Mouse (Mus musculus): ENCODE data around the gene Cutal. TPM values are rescaled to one million over a fixed set of nuclear protein-coding genes. Genes with fewer than 3 reads are reported as not detected.

The Cutal gene
- polyA plus RNA-seq, 1 experiment from 2014 or later, result 0.32 TPM

GRCm38 (mm10) chr2:34906426-34906825 is 32.2 kb downstream of the Cutal start:
- H3K9me3 ChIP-seq (replicated peaks; ENCODE audit: control insufficient read depth, low read length), result no peaks in the 10 kb centered on the region
- WGBS, result 70% methylated on average over 6 of the region's 6 CpGs
- 0 out of 2 replicates have a peak, but pooled peaks cover 2% of the 10 kb centered on the region for H3K36me3 ChIP-seq (ENCODE audit: control insufficient read depth, insufficient read depth)
- H3K9ac ChIP-seq (ENCODE audit: low read length), result no peak overlapping the region
- H3K4me1 ChIP-seq (ENCODE audit: control insufficient read depth, insufficient read depth, low read length), result peaks cover 15% of the 10 kb centered on the region
- ATAC-seq (replicated peaks; ENCODE audit: extremely low read depth, insufficient read depth, low FRiP score), result no peak
- no peaks in the 10 kb centered on the region; the same call in 1 of the 2 replicates for H3K27me3 ChIP-seq (ENCODE audit: control insufficient read depth, insufficient read depth, low read length)
- H3K4me2 ChIP-seq (ENCODE audit: low read depth, low read length), result no peak overlapping the region
- no peak overlapping the region for H3K27ac ChIP-seq (ENCODE audit: low read length)
- H3K4me3 ChIP-seq (ENCODE audit: low read length), result no peak overlapping the region

DNA sequence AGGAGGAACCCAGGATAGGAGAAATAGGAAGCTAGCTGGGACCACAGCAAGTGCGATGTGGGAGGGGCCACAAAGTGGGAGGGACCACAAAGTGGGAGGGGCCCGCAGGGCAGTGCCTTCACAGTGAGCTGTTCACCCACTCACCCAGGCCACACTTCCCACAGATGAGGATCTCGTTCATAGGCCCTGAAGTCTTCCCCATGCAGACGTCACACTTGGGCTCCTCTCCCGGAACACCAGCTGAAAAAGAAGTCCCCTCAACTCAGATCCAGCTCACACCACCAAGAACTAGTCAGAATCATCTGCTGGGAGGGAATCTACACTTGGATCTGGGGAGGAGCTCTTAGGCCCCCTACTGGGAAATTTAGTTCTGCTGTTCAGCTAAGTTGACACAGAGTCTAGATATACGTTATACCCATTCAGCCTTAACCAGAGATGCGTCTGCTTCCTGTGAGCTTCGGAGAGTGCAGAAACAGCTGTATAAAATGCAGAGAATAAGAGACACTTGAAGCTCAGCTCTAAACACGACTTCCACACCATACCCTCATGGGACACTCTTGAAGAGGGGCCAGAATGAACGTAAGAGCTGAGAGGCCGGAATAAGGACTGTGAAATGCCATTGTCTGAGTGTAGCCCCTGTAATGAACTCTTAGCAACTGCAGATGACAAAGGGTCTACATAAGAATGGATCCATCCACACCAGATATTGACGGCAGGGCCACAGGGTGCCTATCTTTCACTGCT is 32.8 kb downstream of the Cutal start:
- no peak overlapping the region for H3K27ac ChIP-seq (ENCODE audit: low read length)
- no peak overlapping the region for H3K4me3 ChIP-seq (ENCODE audit: low read length)
- no peak overlapping the region for H3K4me2 ChIP-seq (ENCODE audit: low read depth, low read length)
- H3K4me1 ChIP-seq (ENCODE audit: control insufficient read depth, insufficient read depth, low read length), result peaks cover 15% of the 10 kb centered on the region
- ATAC-seq (replicated peaks; ENCODE audit: extremely low read depth, insufficient read depth, low FRiP score), result no peak
- 0 out of 2 replicates have a peak, but pooled peaks cover 2% of the 10 kb centered on the region for H3K36me3 ChIP-seq (ENCODE audit: control insufficient read depth, insufficient read depth)
- WGBS, result 48% methylated on average over 12 of the region's 12 CpGs
- H3K27me3 ChIP-seq (ENCODE audit: control insufficient read depth, insufficient read depth, low read length), result peaks cover 3% of the 10 kb centered on the region; the same call in 1 of the 2 replicates
- H3K9ac ChIP-seq (ENCODE audit: low read length), result no peak overlapping the region
- H3K9me3 ChIP-seq (replicated peaks; ENCODE audit: control insufficient read depth, low read length), result no peaks in the 10 kb centered on the region

DNA sequence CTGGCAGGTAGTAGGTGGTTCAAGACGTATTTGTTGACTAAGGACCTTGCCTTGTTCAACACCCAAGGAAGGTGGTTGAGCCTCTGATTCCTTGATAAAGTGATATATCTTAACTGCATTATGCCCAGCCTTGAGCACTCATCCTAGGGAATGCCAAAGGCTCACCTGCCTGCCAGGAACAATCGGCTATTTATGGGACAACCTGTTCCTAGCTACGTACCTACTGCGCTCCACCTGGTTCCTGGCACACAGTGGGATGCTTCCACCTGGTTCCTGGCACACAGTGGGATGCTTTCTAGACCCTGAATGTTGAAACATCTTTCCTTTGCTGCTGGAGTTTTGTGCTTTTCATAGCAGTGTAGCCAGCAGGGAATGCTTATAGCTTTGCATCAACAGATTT is 35.5 kb downstream of the Cutal start:
- no peak overlapping the region for H3K9ac ChIP-seq (ENCODE audit: low read length)
- no peak overlapping the region for H3K27ac ChIP-seq (ENCODE audit: low read length)
- H3K4me2 ChIP-seq (ENCODE audit: low read depth, low read length), result no peak overlapping the region
- no peaks in the 10 kb centered on the region for H3K9me3 ChIP-seq (replicated peaks; ENCODE audit: control insufficient read depth, low read length)
- H3K4me3 ChIP-seq (ENCODE audit: low read length), result no peak overlapping the region
- H3K36me3 ChIP-seq (ENCODE audit: control insufficient read depth, insufficient read depth), result 0 out of 2 replicates have a peak, but pooled peaks cover 2% of the 10 kb centered on the region
- peaks cover 12% of the 10 kb centered on the region; the same call in 1 of the 2 replicates for H3K4me1 ChIP-seq (ENCODE audit: control insufficient read depth, insufficient read depth, low read length)
- no peak for ATAC-seq (replicated peaks; ENCODE audit: extremely low read depth, insufficient read depth, low FRiP score)
- WGBS, result 89% methylated on average over 4 of the region's 4 CpGs
- H3K27me3 ChIP-seq (ENCODE audit: control insufficient read depth, insufficient read depth, low read length), result peaks cover 3% of the 10 kb centered on the region

GRCm38 (mm10) chr2:34911871-34912270 is 37.7 kb downstream of the Cutal start:
- 87% methylated on average over 5 of the region's 5 CpGs for WGBS
- no peak overlapping the region for H3K4me3 ChIP-seq (ENCODE audit: low read length)
- H3K27ac ChIP-seq (ENCODE audit: low read length), result no peak overlapping the region
- no peaks in the 10 kb centered on the region for H3K9me3 ChIP-seq (replicated peaks; ENCODE audit: control insufficient read depth, low read length)
- peaks cover 19% of the 10 kb centered on the region; the same call in 1 of the 2 replicates for H3K4me1 ChIP-seq (ENCODE audit: control insufficient read depth, insufficient read depth, low read length)
- H3K36me3 ChIP-seq (ENCODE audit: control insufficient read depth, insufficient read depth), result 0 out of 2 replicates have a peak, but pooled peaks cover 2% of the 10 kb centered on the region
- no peak overlapping the region for H3K4me2 ChIP-seq (ENCODE audit: low read depth, low read length)
- no peak for ATAC-seq (replicated peaks; ENCODE audit: extremely low read depth, insufficient read depth, low FRiP score)
- H3K27me3 ChIP-seq (ENCODE audit: control insufficient read depth, insufficient read depth, low read length), result peaks cover 3% of the 10 kb centered on the region
- no peak overlapping the region for H3K9ac ChIP-seq (ENCODE audit: low read length)

- H3K27me3 ChIP-seq (ENCODE audit: control insufficient read depth, insufficient read depth, low read length), result peaks cover 3% of the 10 kb centered on the region
- H3K9ac ChIP-seq (ENCODE audit: low read length), result peak overlapping the region; percentile 81
- H3K4me3 ChIP-seq (ENCODE audit: low read length), result peak overlapping the region; percentile 74
- peaks cover 19% of the 10 kb centered on the region; the same call in 1 of the 2 replicates for H3K4me1 ChIP-seq (ENCODE audit: control insufficient read depth, insufficient read depth, low read length)
- H3K4me2 ChIP-seq (ENCODE audit: low read depth, low read length), result peak overlapping the region; percentile 97
- no peak overlapping the region for H3K27ac ChIP-seq (ENCODE audit: low read length)
- H3K9me3 ChIP-seq (replicated peaks; ENCODE audit: control insufficient read depth, low read length), result no peaks in the 10 kb centered on the region
- 54% methylated on average over 7 of the region's 7 CpGs for WGBS
- 0 out of 2 replicates have a peak, but pooled peaks have one; percentile 2 for ATAC-seq (replicated peaks; ENCODE audit: extremely low read depth, insufficient read depth, low FRiP score)
- 0 out of 2 replicates have a peak, but pooled peaks cover 2% of the 10 kb centered on the region for H3K36me3 ChIP-seq (ENCODE audit: control insufficient read depth, insufficient read depth)
Measured at GRCm38 (mm10) chr2:34912613-34913012, 38.4 kb downstream of the Cutal start.

- Histone ChIP-seq H3K27ac (ENCODE audit: low read length) (peak within 1 kb of the TSS; percentile 40; the same call in 1 of the 2 replicates), H3K4me2 (ENCODE audit: low read depth, low read length) (peak within 1 kb of the TSS; percentile 97), H3K9ac (ENCODE audit: low read length) (peak within 1 kb of the TSS; percentile 81), H3K36me3 (ENCODE audit: control insufficient read depth, insufficient read depth) (0 out of 2 replicates have a peak, but pooled peaks cover 2% of the 10 kb centered on the region), H3K4me3 (ENCODE audit: low read length) (peak within 1 kb of the TSS; percentile 74), H3K4me1 (ENCODE audit: control insufficient read depth, insufficient read depth, low read length) (peaks cover 19% of the 10 kb centered on the region; the same call in 1 of the 2 replicates), H3K27me3 (ENCODE audit: control insufficient read depth, insufficient read depth, low read length) (peaks cover 3% of the 10 kb centered on the region), H3K9me3 (replicated peaks; ENCODE audit: control insufficient read depth, low read length) (no peaks in the 10 kb centered on the region)
- WGBS, result under 1% methylated on average over 62 of the region's 64 CpGs
- peak; percentile 39 for ATAC-seq (replicated peaks; ENCODE audit: extremely low read depth, insufficient read depth, low FRiP score)
Measured at GRCm38 (mm10) chr2:34913218-34914068, 39.2 kb downstream of the Cutal start, which contains the start of gene Phf19. Phf19 (minus strand) TSS chr2:34914026.

DNA sequence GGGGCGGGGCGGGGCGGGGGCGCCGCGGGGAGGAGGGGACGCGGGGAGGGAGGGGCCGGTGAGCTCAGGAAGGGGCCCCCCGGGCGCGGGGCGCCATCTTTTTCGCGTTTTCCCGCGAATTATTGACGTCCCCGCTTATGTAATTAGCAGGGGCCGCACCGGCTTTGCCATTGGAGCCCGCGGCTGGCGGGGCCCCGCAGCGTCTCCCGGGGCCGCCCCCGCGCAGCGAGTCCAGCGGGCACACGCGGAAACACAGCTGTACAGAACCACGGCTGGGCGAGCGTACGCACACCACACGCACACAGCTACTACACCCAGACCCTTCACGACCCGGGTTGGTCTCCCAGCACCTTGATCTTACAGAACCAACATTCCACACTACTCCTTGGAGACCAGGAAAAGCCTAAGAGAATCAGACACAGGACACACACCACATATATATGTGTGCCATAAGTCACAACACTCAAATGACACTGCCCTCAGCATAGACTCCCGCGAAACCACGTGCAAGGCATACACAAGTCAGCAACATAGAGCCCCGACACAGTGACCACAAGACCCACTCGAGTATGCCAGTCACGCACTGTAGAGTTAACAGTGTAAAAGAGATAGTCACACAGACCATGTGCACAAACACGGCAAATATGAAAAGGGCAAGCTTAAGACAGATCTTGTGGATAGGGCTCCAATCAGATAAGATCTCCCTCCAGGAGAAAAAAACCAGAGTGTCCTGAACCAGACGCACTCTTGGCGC is 40.0 kb downstream of the Cutal start:
- H3K9me3 ChIP-seq (replicated peaks; ENCODE audit: control insufficient read depth, low read length), result no peaks in the 10 kb centered on the region
- H3K27me3 ChIP-seq (ENCODE audit: control insufficient read depth, insufficient read depth, low read length), result peaks cover 3% of the 10 kb centered on the region
- peak overlapping the region; percentile 74 for H3K4me3 ChIP-seq (ENCODE audit: low read length)
- peak overlapping the region; percentile 81 for H3K9ac ChIP-seq (ENCODE audit: low read length)
- WGBS, result 3% methylated on average over 41 of the region's 50 CpGs
- H3K4me2 ChIP-seq (ENCODE audit: low read depth, low read length), result peak overlapping the region; percentile 97
- H3K36me3 ChIP-seq (ENCODE audit: control insufficient read depth, insufficient read depth), result 0 out of 2 replicates have a peak, but pooled peaks cover 2% of the 10 kb centered on the region
- H3K4me1 ChIP-seq (ENCODE audit: control insufficient read depth, insufficient read depth, low read length), result peaks cover 19% of the 10 kb centered on the region; the same call in 1 of the 2 replicates
- no peak overlapping the region; the same call in 1 of the 2 replicates for H3K27ac ChIP-seq (ENCODE audit: low read length)
- peak; percentile 56 for ATAC-seq (replicated peaks; ENCODE audit: extremely low read depth, insufficient read depth, low FRiP score)

GRCm38 (mm10) chr2:34914823-34915082 is 40.6 kb downstream of the Cutal start:
- 26% methylated on average over 2 of the region's 2 CpGs for WGBS
- H3K9ac ChIP-seq (ENCODE audit: low read length), result no peak overlapping the region
- no peaks in the 10 kb centered on the region for H3K9me3 ChIP-seq (replicated peaks; ENCODE audit: control insufficient read depth, low read length)
- ATAC-seq (replicated peaks; ENCODE audit: extremely low read depth, insufficient read depth, low FRiP score), result no peak
- H3K4me2 ChIP-seq (ENCODE audit: low read depth, low read length), result peak overlapping the region; percentile 97
- no peak overlapping the region for H3K4me3 ChIP-seq (ENCODE audit: low read length)
- no peak overlapping the region for H3K27ac ChIP-seq (ENCODE audit: low read length)
- peaks cover 3% of the 10 kb centered on the region for H3K27me3 ChIP-seq (ENCODE audit: control insufficient read depth, insufficient read depth, low read length)
- H3K4me1 ChIP-seq (ENCODE audit: control insufficient read depth, insufficient read depth, low read length), result peaks cover 19% of the 10 kb centered on the region; the same call in 1 of the 2 replicates
- 0 out of 2 replicates have a peak, but pooled peaks cover 2% of the 10 kb centered on the region for H3K36me3 ChIP-seq (ENCODE audit: control insufficient read depth, insufficient read depth)

Data from heart, embryonic 16.5 days (tissue).